Mouse (Mus musculus): ENCODE data around the gene Gm35315. TPM values are rescaled to one million over a fixed set of nuclear protein-coding genes. Genes with fewer than 3 reads are reported as not detected.

Gm35315 gene
- 1.9 and 2.2 TPM in 2 replicates for polyA plus RNA-seq (2014; fragmentation: Nextera tagmentation; extraction: Ambion mirVana)

- Histone ChIP-seq H3K27me3 (ENCODE audit: insufficient read depth, low read length) (no peaks in the 10 kb centered on the region), H3K27ac (ENCODE audit: low read depth) (peak within 1 kb of the TSS; percentile 80), H3K4me3 (ENCODE audit: low read depth, low read length) (peak within 1 kb of the TSS; percentile 48), H3K4me1 (ENCODE audit: insufficient read depth) (no peaks in the 10 kb centered on the region), H3K9ac (peak within 1 kb of the TSS; percentile 48), H3K4me2 (peak within 1 kb of the TSS; percentile 73), H3K36me3 (ENCODE audit: insufficient read depth) (no peaks in the 10 kb centered on the region), H3K9me3 (ENCODE audit: low read depth, low read length) (no peaks in the 10 kb centered on the region)
- TF ChIP-seq CTCF (IDR thresholded peaks at IDR 0.05; ENCODE audit: low read depth) = no peak
- DNase-seq = peak; percentile 95
- WGBS = 2% methylated on average over 25 of the region's 25 CpGs
- ATAC-seq (ENCODE audit: insufficient read depth) = peak; percentile 97
Measured at GRCm38 (mm10) chr5:110094030-110094846, at the start of gene Gm35315. Gene Gm35315, minus strand, starts transcription at chr5:110094420.

GRCm38 (mm10) chr5:110143007-110143406 is 48.8 kb upstream of the Gm35315 start:
- Histone ChIP-seq H3K27ac (ENCODE audit: low read depth) (no peak overlapping the region), H3K9ac (no peak overlapping the region), H3K4me3 (ENCODE audit: low read depth, low read length) (no peak overlapping the region), H3K27me3 (ENCODE audit: insufficient read depth, low read length) (no peaks in the 10 kb centered on the region), H3K4me1 (ENCODE audit: insufficient read depth) (no peaks in the 10 kb centered on the region), H3K4me2 (no peak overlapping the region), H3K36me3 (ENCODE audit: insufficient read depth) (peaks cover 62% of the 10 kb centered on the region), H3K9me3 (ENCODE audit: low read depth, low read length) (no peaks in the 10 kb centered on the region)
- 85% methylated on average over 5 of the region's 5 CpGs for WGBS
- DNase-seq (peak; percentile 42), ATAC-seq (ENCODE audit: insufficient read depth) (no peak)
- peak; percentile 46 for TF ChIP-seq CTCF (IDR thresholded peaks at IDR 0.05; ENCODE audit: low read depth)

- Histone ChIP-seq H3K9ac (no peak overlapping the region), H3K36me3 (ENCODE audit: insufficient read depth) (peaks cover 57% of the 10 kb centered on the region), H3K4me2 (no peak overlapping the region), H3K4me3 (ENCODE audit: low read depth, low read length) (no peak overlapping the region), H3K4me1 (ENCODE audit: insufficient read depth) (no peaks in the 10 kb centered on the region), H3K27ac (ENCODE audit: low read depth) (no peak overlapping the region), H3K27me3 (ENCODE audit: insufficient read depth, low read length) (no peaks in the 10 kb centered on the region), H3K9me3 (ENCODE audit: low read depth, low read length) (no peaks in the 10 kb centered on the region)
- no peak for TF ChIP-seq CTCF (IDR thresholded peaks at IDR 0.05; ENCODE audit: low read depth)
- no peak for DNase-seq
- WGBS = 87% methylated on average over 2 of the region's 2 CpGs
- ATAC-seq (ENCODE audit: insufficient read depth) = no peak
Measured at GRCm38 (mm10) chr5:110142309-110142708, 48.1 kb upstream of the Gm35315 start.

GRCm38 (mm10) chr5:110140424-110140823 is 46.2 kb upstream of the Gm35315 start:
- no peaks in the 10 kb centered on the region for H3K9me3 ChIP-seq (ENCODE audit: low read depth, low read length)
- no peak for TF ChIP-seq CTCF (IDR thresholded peaks at IDR 0.05; ENCODE audit: low read depth)
- WGBS = 82% methylated on average over 7 of the region's 7 CpGs
- H3K9ac ChIP-seq = no peak overlapping the region
- H3K36me3 ChIP-seq (ENCODE audit: insufficient read depth) = peaks cover 43% of the 10 kb centered on the region
- no peak overlapping the region for H3K27ac ChIP-seq (ENCODE audit: low read depth)
- ATAC-seq (ENCODE audit: insufficient read depth) (no peak), DNase-seq (no peak)
- no peaks in the 10 kb centered on the region for H3K27me3 ChIP-seq (ENCODE audit: insufficient read depth, low read length)
- no peaks in the 10 kb centered on the region for H3K4me1 ChIP-seq (ENCODE audit: insufficient read depth)
- no peak overlapping the region for H3K4me3 ChIP-seq (ENCODE audit: low read depth, low read length)
- H3K4me2 ChIP-seq = no peak overlapping the region

GRCm38 (mm10) chr5:110139325-110139724 is 45.1 kb upstream of the Gm35315 start:
- H3K27ac ChIP-seq (ENCODE audit: low read depth) = no peak overlapping the region
- H3K4me1 ChIP-seq (ENCODE audit: insufficient read depth) = no peaks in the 10 kb centered on the region
- DNase-seq = no peak
- no peak for TF ChIP-seq CTCF (IDR thresholded peaks at IDR 0.05; ENCODE audit: low read depth)
- no peak overlapping the region for H3K4me3 ChIP-seq (ENCODE audit: low read depth, low read length)
- H3K9me3 ChIP-seq (ENCODE audit: low read depth, low read length) = peaks cover 4% of the 10 kb centered on the region; the same call in 1 of the 2 replicates
- H3K27me3 ChIP-seq (ENCODE audit: insufficient read depth, low read length) = no peaks in the 10 kb centered on the region
- no peak overlapping the region for H3K9ac ChIP-seq
- WGBS = 94% methylated on average over 3 of the region's 3 CpGs
- H3K36me3 ChIP-seq (ENCODE audit: insufficient read depth) = peaks cover 32% of the 10 kb centered on the region
- ATAC-seq (ENCODE audit: insufficient read depth) = no peak
- no peak overlapping the region for H3K4me2 ChIP-seq

GRCm38 (mm10) chr5:110137816-110138215 is 43.6 kb upstream of the Gm35315 start:
- H3K36me3 ChIP-seq (ENCODE audit: insufficient read depth) = peaks cover 20% of the 10 kb centered on the region; the same call in 1 of the 2 replicates
- peaks cover 6% of the 10 kb centered on the region; the same call in 1 of the 2 replicates for H3K9me3 ChIP-seq (ENCODE audit: low read depth, low read length)
- no peak overlapping the region for H3K4me3 ChIP-seq (ENCODE audit: low read depth, low read length)
- no peak overlapping the region for H3K9ac ChIP-seq
- ATAC-seq (ENCODE audit: insufficient read depth) = no peak
- no peaks in the 10 kb centered on the region for H3K4me1 ChIP-seq (ENCODE audit: insufficient read depth)
- WGBS = 92% methylated on average over 3 of the region's 3 CpGs
- DNase-seq = no peak
- H3K4me2 ChIP-seq = no peak overlapping the region
- no peak for TF ChIP-seq CTCF (IDR thresholded peaks at IDR 0.05; ENCODE audit: low read depth)
- H3K27me3 ChIP-seq (ENCODE audit: insufficient read depth, low read length) = no peaks in the 10 kb centered on the region
- H3K27ac ChIP-seq (ENCODE audit: low read depth) = no peak overlapping the region

- H3K27ac ChIP-seq (ENCODE audit: low read depth) = peak overlapping the region; percentile 5; the same call in 1 of the 2 replicates
- H3K4me1 ChIP-seq (ENCODE audit: insufficient read depth) = no peaks in the 10 kb centered on the region
- ATAC-seq (ENCODE audit: insufficient read depth) (peak; percentile 53), DNase-seq (no peak)
- peaks cover 6% of the 10 kb centered on the region; the same call in 1 of the 2 replicates for H3K9me3 ChIP-seq (ENCODE audit: low read depth, low read length)
- H3K4me3 ChIP-seq (ENCODE audit: low read depth, low read length) = peak overlapping the region; percentile 67
- 5% methylated on average over 18 of the region's 18 CpGs for whole genome bisulfite sequencing
- no peaks in the 10 kb centered on the region for H3K27me3 ChIP-seq (ENCODE audit: insufficient read depth, low read length)
- H3K9ac ChIP-seq = peak overlapping the region; percentile 63
- H3K36me3 ChIP-seq (ENCODE audit: insufficient read depth) = peaks cover 10% of the 10 kb centered on the region; the same call in 1 of the 2 replicates
- peak overlapping the region; percentile 82 for H3K4me2 ChIP-seq
- no peak for TF ChIP-seq CTCF (IDR thresholded peaks at IDR 0.05; ENCODE audit: low read depth)
Measured at GRCm38 (mm10) chr5:110136087-110136464, 41.9 kb upstream of the Gm35315 start.
